Mouse (Mus musculus): Measurements from ENCODE around the gene Mef2c. TPM values are rescaled to one million over a fixed set of nuclear protein-coding genes. Genes with fewer than 3 reads are reported as not detected.
A peak's percentile ranks its signal among the peaks of the same experiment; 100 is the strongest.

Gene Mef2c
- total and polyA plus RNA-seq, 3 experiments, result 99.9 to 159 (median 107) TPM

DNA sequence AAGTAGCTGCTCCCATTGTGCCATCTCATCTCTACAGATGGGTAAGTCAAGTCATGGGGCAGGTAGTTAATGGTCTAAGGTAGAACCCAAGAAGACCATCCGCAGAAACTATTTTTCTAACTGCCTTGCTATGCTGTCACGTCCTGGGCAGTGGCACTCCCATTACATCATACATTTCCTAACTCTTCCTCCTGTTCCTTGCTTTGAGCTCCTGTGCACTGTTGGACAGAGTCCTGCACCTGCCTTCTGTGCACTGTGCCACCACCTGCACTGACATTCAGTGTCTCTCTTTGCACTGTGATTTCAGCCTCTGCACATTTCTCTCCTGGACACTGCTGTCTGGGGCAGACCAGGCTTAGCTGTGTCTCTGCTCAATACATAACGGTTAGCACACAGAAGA, 134.9 kb downstream of the Mef2c start:
- no peak overlapping the region for H3K27ac ChIP-seq (ENCODE audit: insufficient read depth, low read depth)
- dilution Hi-C loops (cut with MboI; ENCODE audit: extremely low pct_ligation_motif_present, extremely low pct_unique_long_range_greater_than_20kb, low sequenced_read_pairs), result no loop called here
- no peaks in the 10 kb centered on the region for H3K27me3 ChIP-seq (replicated peaks)
- H3K4me1 ChIP-seq (ENCODE audit: control insufficient read depth in 1 of 2, insufficient read depth in 2 of 2), result no peaks in the 10 kb centered on the region; a peak in 1 of 4 replicates
- no peak for DNase-seq (ENCODE audit: extremely low read depth)
- H3K4me2 ChIP-seq (ENCODE audit: insufficient read depth, low read depth, poor library complexity, severe bottlenecking), result no peak overlapping the region
- TF ChIP-seq CHD1 (IDR thresholded peaks at IDR 0.05; ENCODE audit: low read depth, low read length), result no peak
- no peak for TF ChIP-seq ETS1 (conservative IDR thresholded peaks at IDR 0.05; ENCODE audit: low read depth, low read length)
- no peak for TF ChIP-seq JUND (conservative IDR thresholded peaks at IDR 0.05; ENCODE audit: low read depth, low read length)
- no peak for TF ChIP-seq USF2 (conservative IDR thresholded peaks at IDR 0.05; ENCODE audit: low read depth, low read length)
- no peak for TF ChIP-seq ZKSCAN1 (IDR thresholded peaks at IDR 0.05; ENCODE audit: borderline replicate concordance, low read depth, low read length)
- H3K9ac ChIP-seq (ENCODE audit: insufficient read depth, low read depth), result no peak overlapping the region
- H3K36me3 ChIP-seq (replicated peaks in 1 of 2; ENCODE audit: control insufficient read depth in 1 of 2, insufficient read depth in 1 of 2, low read length in 1 of 2), result peaks cover 29 to 79% of the 10 kb centered on the region in 2 experiments
- no peak overlapping the region for H3K4me3 ChIP-seq (replicated peaks in 1 of 3; ENCODE audit: low read depth in 2 of 3, low read length in 2 of 3, poor library complexity in 1 of 3)
- H3K9me3 ChIP-seq (replicated peaks; ENCODE audit: low read length), result no peaks in the 10 kb centered on the region
- in situ Hi-C loops (cut with MboI; ENCODE audit: low pct_ligation_motif_present, low pct_unique_long_range_greater_than_20kb, low sequenced_read_pairs), result loop anchor here (25.0 kb wide), 1 partner anchor 101 kb away; no protein-coding TSS in a partner anchor
- no peaks in the 10 kb centered on the region; the same call in 1 of the 2 replicates for H3K79me2 ChIP-seq (replicated peaks; ENCODE audit: control insufficient read depth, extremely low read depth, insufficient read depth, poor library complexity, severe bottlenecking)

DNA sequence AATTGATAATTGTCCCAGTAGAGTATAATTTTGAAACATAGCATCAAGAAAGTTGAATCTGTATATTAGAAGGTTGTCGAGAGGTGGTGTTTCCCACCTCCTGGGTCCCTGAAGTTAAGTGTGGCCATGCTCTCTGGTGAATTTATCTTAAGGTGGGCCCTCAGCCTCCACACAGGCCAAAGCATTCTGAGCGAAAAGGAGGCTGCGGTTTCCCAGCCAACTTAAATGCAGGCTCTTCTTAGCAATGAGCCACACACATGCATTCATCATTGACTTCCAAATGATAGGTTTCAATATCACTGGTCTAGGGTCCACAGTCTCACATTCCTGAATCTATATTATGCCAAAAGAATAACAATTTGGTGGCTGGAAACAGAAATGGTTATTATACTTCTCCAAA, 145.2 kb downstream of the Mef2c start:
- Histone ChIP-seq H3K36me3 (replicated peaks in 1 of 2; ENCODE audit: control insufficient read depth in 1 of 2, insufficient read depth in 1 of 2, low read length in 1 of 2) (peaks cover 14 to 55% of the 10 kb centered on the region in 2 experiments), H3K4me1 (ENCODE audit: control insufficient read depth in 1 of 2, insufficient read depth in 2 of 2) (peaks cover 13 to 55% of the 10 kb centered on the region in 2 experiments), H3K9ac (ENCODE audit: insufficient read depth, low read depth) (peak overlapping the region; percentile 57), H3K79me2 (replicated peaks; ENCODE audit: control insufficient read depth, extremely low read depth, insufficient read depth, poor library complexity, severe bottlenecking) (peaks cover 4% of the 10 kb centered on the region; the same call in 1 of the 2 replicates), H3K27ac (ENCODE audit: insufficient read depth, low read depth) (peak overlapping the region; percentile 95), H3K4me2 (ENCODE audit: insufficient read depth, low read depth, poor library complexity, severe bottlenecking) (peak overlapping the region; percentile 94), H3K4me3 (replicated peaks in 1 of 3; ENCODE audit: low read depth in 2 of 3, low read length in 2 of 3, poor library complexity in 1 of 3) (no peak overlapping the region), H3K27me3 (replicated peaks) (no peaks in the 10 kb centered on the region), H3K9me3 (replicated peaks; ENCODE audit: low read length) (no peaks in the 10 kb centered on the region)
- in situ Hi-C loops (cut with MboI; ENCODE audit: low pct_ligation_motif_present, low pct_unique_long_range_greater_than_20kb, low sequenced_read_pairs) (loop anchor here (25.0 kb wide), 1 partner anchor 112 kb away; no protein-coding TSS in a partner anchor), dilution Hi-C loops (cut with MboI; ENCODE audit: extremely low pct_ligation_motif_present, extremely low pct_unique_long_range_greater_than_20kb, low sequenced_read_pairs) (no loop called here)
- peak; percentile 58 for DNase-seq (ENCODE audit: extremely low read depth)
- TF ChIP-seq TBP (conservative IDR thresholded peaks at IDR 0.05; ENCODE audit: low read depth, low read length) (no peak), BHLHE40 (IDR thresholded peaks at IDR 0.05; ENCODE audit: low read depth, low read length) (0 out of 2 replicates have a peak, but pooled peaks have one; percentile 32), ZC3H11A (IDR thresholded peaks at IDR 0.05; ENCODE audit: low read depth, low read length) (no peak), USF1 (IDR thresholded peaks at IDR 0.05; ENCODE audit: low read depth, low read length) (no peak), POLR2AphosphoS2 (IDR thresholded peaks at IDR 0.05; ENCODE audit: low read depth, low read length) (0 out of 2 replicates have a peak, but pooled peaks have one; percentile 20), JUND (conservative IDR thresholded peaks at IDR 0.05; ENCODE audit: low read depth, low read length) (0 out of 2 replicates have a peak, but pooled peaks have one; percentile 4)

DNA sequence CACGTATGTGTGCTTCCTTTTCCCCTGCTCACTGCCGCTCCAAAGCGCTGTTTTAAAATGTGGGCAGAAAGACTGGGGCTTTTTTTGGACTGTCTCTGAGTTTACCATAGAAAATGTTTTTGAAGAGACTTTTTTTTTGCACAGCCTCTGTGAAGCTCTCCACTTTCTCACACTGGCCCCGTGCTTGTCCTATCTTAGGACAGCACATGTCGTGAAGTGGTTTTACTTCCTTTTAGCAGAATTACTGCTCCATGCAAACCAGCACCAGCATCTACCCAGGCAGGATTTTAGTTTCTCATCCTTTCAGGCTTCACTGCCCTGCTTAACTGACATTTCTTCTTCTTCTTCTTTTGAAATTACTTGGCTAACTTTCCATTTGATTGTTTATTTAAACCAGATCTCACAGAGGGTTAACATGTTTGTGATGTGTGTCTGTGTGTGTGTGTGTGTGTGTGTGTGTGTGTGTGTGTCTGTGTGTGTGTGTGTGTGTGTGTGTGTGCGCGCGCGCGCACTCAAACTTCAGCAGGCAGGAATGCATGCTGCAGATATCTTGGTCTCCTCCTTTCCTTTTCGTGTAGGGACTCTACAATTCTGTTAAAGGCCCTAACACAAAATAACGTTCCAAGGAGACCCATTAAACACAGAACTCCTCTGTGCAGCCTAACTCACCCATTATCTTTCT, 146.1 kb downstream of the Mef2c start:
- Histone ChIP-seq H3K9ac (ENCODE audit: insufficient read depth, low read depth) (peak overlapping the region; percentile 53), H3K9me3 (replicated peaks; ENCODE audit: low read length) (no peaks in the 10 kb centered on the region), H3K27ac (ENCODE audit: insufficient read depth, low read depth) (peak overlapping the region; percentile 98), H3K4me3 (replicated peaks in 1 of 3; ENCODE audit: low read depth in 2 of 3, low read length in 2 of 3, poor library complexity in 1 of 3) (peak overlapping the region in 2 of 3 experiments; percentile 0 to 38), H3K4me2 (ENCODE audit: insufficient read depth, low read depth, poor library complexity, severe bottlenecking) (peak overlapping the region; percentile 74), H3K4me1 (ENCODE audit: control insufficient read depth in 1 of 2, insufficient read depth in 2 of 2) (peaks cover 13 to 59% of the 10 kb centered on the region in 2 experiments), H3K27me3 (replicated peaks) (no peaks in the 10 kb centered on the region), H3K79me2 (replicated peaks; ENCODE audit: control insufficient read depth, extremely low read depth, insufficient read depth, poor library complexity, severe bottlenecking) (peaks cover 4% of the 10 kb centered on the region; the same call in 1 of the 2 replicates), H3K36me3 (replicated peaks in 1 of 2; ENCODE audit: control insufficient read depth in 1 of 2, insufficient read depth in 1 of 2, low read length in 1 of 2) (peaks cover 15 to 57% of the 10 kb centered on the region in 2 experiments)
- dilution Hi-C loops (cut with MboI; ENCODE audit: extremely low pct_ligation_motif_present, extremely low pct_unique_long_range_greater_than_20kb, low sequenced_read_pairs) (no loop called here), in situ Hi-C loops (cut with MboI; ENCODE audit: low pct_ligation_motif_present, low pct_unique_long_range_greater_than_20kb, low sequenced_read_pairs) (loop anchor here (5.0 to 25.0 kb wide), 4 partner anchors 43 to 1713 kb away; no protein-coding TSS in a partner anchor)
- DNase-seq (ENCODE audit: extremely low read depth), result peak; percentile 94
- TF ChIP-seq ETS1 (conservative IDR thresholded peaks at IDR 0.05; ENCODE audit: low read depth, low read length), result peak; percentile 94
- peak; percentile 48 for TF ChIP-seq HCFC1 (IDR thresholded peaks at IDR 0.05; ENCODE audit: low read depth, low read length)
- TF ChIP-seq CTCF (conservative IDR thresholded peaks at IDR 0.05 in 1 of 2, IDR thresholded peaks at IDR 0.05 in 1 of 2; ENCODE audit: low read depth in 2 of 2, low read length in 2 of 2), result no peak
- TF ChIP-seq NELFE (IDR thresholded peaks at IDR 0.05; ENCODE audit: low read depth, low read length), result peak; percentile 40; the same call in 1 of the 2 replicates
- TF ChIP-seq MYC (IDR thresholded peaks at IDR 0.05; ENCODE audit: low read depth, low read length), result peak; percentile 98
- TF ChIP-seq ZKSCAN1 (IDR thresholded peaks at IDR 0.05; ENCODE audit: borderline replicate concordance, low read depth, low read length), result no peak
- no peak for TF ChIP-seq USF2 (conservative IDR thresholded peaks at IDR 0.05; ENCODE audit: low read depth, low read length)
- TF ChIP-seq CHD2 (IDR thresholded peaks at IDR 0.05; ENCODE audit: low read length), result peak; percentile 77
- TF ChIP-seq CHD1 (IDR thresholded peaks at IDR 0.05; ENCODE audit: low read depth, low read length), result peak; percentile 75; the same call in 1 of the 2 replicates
- peak; percentile 65; the same call in 1 of the 2 replicates for TF ChIP-seq TBP (conservative IDR thresholded peaks at IDR 0.05; ENCODE audit: low read depth, low read length)
- peak; percentile 60 for TF ChIP-seq ELF1 (IDR thresholded peaks at IDR 0.05; ENCODE audit: low read depth, low read length)
- TF ChIP-seq ZMIZ1 (IDR thresholded peaks at IDR 0.05; ENCODE audit: low read depth, low read length), result peak; percentile 66; the same call in 1 of the 2 replicates
- no peak for TF ChIP-seq GABPA (IDR thresholded peaks at IDR 0.05; ENCODE audit: insufficient replicate concordance, low read depth, low read length)
- peak; percentile 72; the same call in 1 of the 2 replicates for TF ChIP-seq JUN (IDR thresholded peaks at IDR 0.05; ENCODE audit: insufficient read depth, low read depth, low read length)
- peak; percentile 95 for TF ChIP-seq MAX (IDR thresholded peaks at IDR 0.05; ENCODE audit: low read length)
- peak; percentile 86 for TF ChIP-seq MAFK (IDR thresholded peaks at IDR 0.05; ENCODE audit: insufficient replicate concordance, low read length)
- TF ChIP-seq JUND (conservative IDR thresholded peaks at IDR 0.05; ENCODE audit: low read depth, low read length), result peak; percentile 88

All from CH12.LX (cell line).